Mouse (Mus musculus) lung, postnatal 0 days (tissue): Measurements from ENCODE around the gene Ereg.

ENCODE experiments used
- CTCF ChIP-seq: IDR thresholded peaks from 2 replicates; pipeline ENCODE4 v1.5.1; 2016; ENCODE audit warnings: antibody characterized with exemption, mild to moderate bottlenecking
- EP300 ChIP-seq: IDR thresholded peaks from 2 replicates; pipeline ENCODE4 v1.6.1; 2016; ENCODE audit warnings: antibody characterized with exemption, mild to moderate bottlenecking, control low read depth

- TF ChIP-seq CTCF (no peak), EP300 (no peak)
Measured at GRCm38 (mm10) chr5:91072340-91072739, 2.1 kb upstream of the Ereg start.
